Mouse (Mus musculus): Measurements from ENCODE around the gene Zbtb38.
A peak's percentile ranks its signal among the peaks of the same experiment; 100 is the strongest.

The Zbtb38 gene

GRCm38 (mm10) chr9:96752603-96753114, at the start of gene Zbtb38:
Gene Zbtb38, minus strand, starts transcription at chr9:96752831.
- peak; percentile 14 for DNase-seq (ENCODE audit: low read depth, low spot score)

- DNase-seq (ENCODE audit: low read depth, low spot score), result no peak
These were observed 47.6 kb upstream of the Zbtb38 start for GRCm38 (mm10) chr9:96800131-96800825.

GRCm38 (mm10) chr9:96797311-96797710, 44.7 kb upstream of the Zbtb38 start:
- no peak for DNase-seq (ENCODE audit: low read depth, low spot score)

GRCm38 (mm10) chr9:96795399-96795928, 42.8 kb upstream of the Zbtb38 start:
- peak; percentile 38 for DNase-seq (ENCODE audit: low read depth, low spot score)

GRCm38 (mm10) chr9:96794601-96795000, 42.0 kb upstream of the Zbtb38 start:
- no peak for DNase-seq (ENCODE audit: low read depth, low spot score)

GRCm38 (mm10) chr9:96792543-96792942, 39.9 kb upstream of the Zbtb38 start:
- DNase-seq (ENCODE audit: low read depth, low spot score), result no peak

- DNase-seq (ENCODE audit: low read depth, low spot score), result no peak
These were observed 37.9 kb upstream of the Zbtb38 start for GRCm38 (mm10) chr9:96790389-96791007.

- no peak for DNase-seq (ENCODE audit: low read depth, low spot score)
These were observed 37.3 kb upstream of the Zbtb38 start for GRCm38 (mm10) chr9:96789906-96790305.

- DNase-seq (ENCODE audit: low read depth, low spot score), result no peak
These were observed 35.2 kb upstream of the Zbtb38 start for GRCm38 (mm10) chr9:96787797-96788196.

GRCm38 (mm10) chr9:96785871-96786342, 33.3 kb upstream of the Zbtb38 start:
- DNase-seq (ENCODE audit: low read depth, low spot score), result no peak

- no peak for DNase-seq (ENCODE audit: low read depth, low spot score)
These were observed 32.6 kb upstream of the Zbtb38 start for GRCm38 (mm10) chr9:96785187-96785586.

- DNase-seq (ENCODE audit: low read depth, low spot score), result no peak
These were observed 31.0 kb upstream of the Zbtb38 start for GRCm38 (mm10) chr9:96783667-96784066.

- no peak for DNase-seq (ENCODE audit: low read depth, low spot score)
These were observed 30.6 kb upstream of the Zbtb38 start for GRCm38 (mm10) chr9:96783258-96783657.

- DNase-seq (ENCODE audit: low read depth, low spot score), result no peak
These were observed 29.4 kb upstream of the Zbtb38 start for GRCm38 (mm10) chr9:96782062-96782461.

- no peak for DNase-seq (ENCODE audit: low read depth, low spot score)
These were observed 20.5 kb upstream of the Zbtb38 start for GRCm38 (mm10) chr9:96773146-96773545.

- DNase-seq (ENCODE audit: low read depth, low spot score), result no peak
These were observed 17.8 kb upstream of the Zbtb38 start for GRCm38 (mm10) chr9:96770443-96770842.

- no peak for DNase-seq (ENCODE audit: low read depth, low spot score)
These were observed 17.0 kb upstream of the Zbtb38 start for GRCm38 (mm10) chr9:96769651-96770050.

GRCm38 (mm10) chr9:96767874-96768273, 15.2 kb upstream of the Zbtb38 start:
- no peak for DNase-seq (ENCODE audit: low read depth, low spot score)

- DNase-seq (ENCODE audit: low read depth, low spot score), result no peak
These were observed 13.4 kb upstream of the Zbtb38 start for GRCm38 (mm10) chr9:96766078-96766477.

- no peak for DNase-seq (ENCODE audit: low read depth, low spot score)
These were observed 12.8 kb upstream of the Zbtb38 start for GRCm38 (mm10) chr9:96765410-96765809.

- DNase-seq (ENCODE audit: low read depth, low spot score), result no peak
These were observed 11.4 kb upstream of the Zbtb38 start for GRCm38 (mm10) chr9:96763847-96764631.

GRCm38 (mm10) chr9:96763025-96763424, 10.4 kb upstream of the Zbtb38 start:
- no peak for DNase-seq (ENCODE audit: low read depth, low spot score)
